Mouse (Mus musculus) lung, embryonic 14.5 days (tissue): Measurements from ENCODE around the gene Gpr180. TPM values are rescaled to one million over a fixed set of nuclear protein-coding genes. Genes with fewer than 3 reads are reported as not detected.
"Not testable (repeated sequence)": the region's sequence is repeated elsewhere in the genome, so short reads cannot be mapped to it uniquely, and the experiment has no call there.

Source experiments
- ATAC-seq: fragments of 200-750 bp; cut with Nextera tagmentation; 2 replicates; pipeline ENCODE4 v1.8.0; 2017; ENCODE audit warnings: mild to moderate bottlenecking, moderate TSS enrichment, moderate library complexity; ENCODE audit not compliant: insufficient read depth
- DNase-seq: peaks from one replicate; pipeline ENCODE4 v3.0.0-alpha.2; 2015
- H3K27ac ChIP-seq: fragments of 300-500 bp; sonication (generic); 2 replicates; pipeline ENCODE4 v1.5.1; 2014; ENCODE audit warnings: low read depth, mild to moderate bottlenecking, moderate library complexity
- H3K27me3 ChIP-seq: fragments of 300-500 bp; sonication (generic); 2 replicates; pipeline ENCODE4 v1.6.1; 2014; ENCODE audit warnings: low read length, control low read depth; ENCODE audit not compliant: insufficient read depth
- H3K36me3 ChIP-seq: fragments of 300-500 bp; sonication (generic); 2 replicates; pipeline ENCODE4 v1.6.1; 2014; ENCODE audit warnings: control low read depth; ENCODE audit not compliant: insufficient read depth
- H3K4me1 ChIP-seq: fragments of 300-500 bp; sonication (generic); 2 replicates; pipeline ENCODE4 v1.6.1; 2014; ENCODE audit warnings: antibody characterized with exemption, control low read depth; ENCODE audit not compliant: insufficient read depth
- H3K4me2 ChIP-seq: fragments of 300-500 bp; sonication (generic); 2 replicates; pipeline ENCODE4 v1.6.1; 2014; ENCODE audit warnings: mild to moderate bottlenecking
- H3K4me3 ChIP-seq: fragments of 300-500 bp; sonication (generic); 2 replicates; pipeline ENCODE4 v1.5.1; 2014; ENCODE audit warnings: low read depth, low read length
- H3K9ac ChIP-seq: fragments of 300-500 bp; sonication (generic); 2 replicates; pipeline ENCODE4 v1.6.1; 2014
- H3K9me3 ChIP-seq: fragments of 300-500 bp; sonication (generic); 2 replicates; pipeline ENCODE4 v1.6.1; 2016; ENCODE audit warnings: low read depth, low read length, control low read depth
- CTCF ChIP-seq: IDR thresholded peaks from 2 replicates; pipeline ENCODE4 v1.5.1; 2016; ENCODE audit warnings: antibody characterized with exemption, low read depth
- WGBS: fragments of 180-500 bp; shearing (Covaris S2); extraction: QIAGEN DNeasy Blood & Tissue Kit; methylation state at CpG from one replicate; pipeline ENCODE4 v1.1.7; 2014; 5-methylcytosine and 5-hydroxymethylcytosine counted together
- polyA plus RNA-seq: library from polyadenylated mRNA; unstranded; fragments of >200 nt; fragmentation: Nextera tagmentation; extraction: Ambion mirVana; gene quantifications from 2 replicates; pipeline ENCODE4 v1.2.1, GENCODE M21; 2014

Gpr180 gene
- polyA plus RNA-seq, 1 experiment from 2014 or later: 64.2 TPM

DNA sequence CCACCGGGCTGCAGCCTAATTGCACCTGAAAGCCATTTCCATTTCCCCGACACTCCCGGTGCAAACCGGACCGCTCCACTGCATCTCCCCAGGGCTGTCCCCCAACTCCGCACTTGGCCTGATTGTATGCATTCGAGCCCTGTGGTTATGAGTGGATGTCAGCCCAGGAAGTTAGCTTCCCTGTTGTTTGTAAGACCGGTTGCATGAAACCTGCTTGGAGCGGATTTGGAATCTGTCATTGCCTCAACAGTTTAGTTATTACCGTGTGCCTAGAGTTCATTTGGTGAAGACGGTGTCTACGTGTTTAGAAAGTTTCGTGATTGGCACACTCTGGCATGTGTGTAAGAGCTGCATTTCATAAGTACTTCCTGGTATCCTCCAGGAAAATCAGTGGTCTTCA lies 529 bp downstream of the Gpr180 start:
- H3K4me1 ChIP-seq: 0 out of 2 replicates have a peak, but pooled peaks cover 4% of the 10 kb centered on the region
- DNase-seq (peak; percentile 48), ATAC-seq (peak; percentile 26)
- peak overlapping the region; percentile 84 for H3K9ac ChIP-seq
- peak overlapping the region; percentile 80 for H3K4me3 ChIP-seq
- no peaks in the 10 kb centered on the region for H3K27me3 ChIP-seq
- H3K4me2 ChIP-seq: peak overlapping the region; percentile 86
- peaks cover 33% of the 10 kb centered on the region for H3K36me3 ChIP-seq
- peak overlapping the region; percentile 70; the same call in 1 of the 2 replicates for H3K27ac ChIP-seq
- no peaks in the 10 kb centered on the region for H3K9me3 ChIP-seq
- WGBS: under 1% methylated on average over 13 of the region's 13 CpGs
- no peak for TF ChIP-seq CTCF

DNA sequence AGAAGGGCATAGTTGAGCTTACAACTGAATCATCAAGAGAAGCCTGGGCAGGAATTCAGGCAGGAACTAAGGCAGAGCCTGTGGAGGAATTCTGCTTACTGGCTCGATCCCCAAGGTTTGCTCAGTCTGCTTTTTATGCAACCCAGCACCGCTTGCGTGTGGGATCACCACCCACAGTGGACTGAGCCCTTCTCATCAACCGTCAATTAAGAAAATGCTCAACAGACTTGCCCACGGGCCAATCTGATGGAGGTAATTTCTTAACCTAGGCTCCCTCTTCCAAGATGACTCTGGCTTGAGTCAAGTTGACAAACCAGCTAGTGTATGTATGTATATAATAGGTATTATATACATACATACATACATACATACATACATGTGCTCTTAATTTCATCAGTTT lies 5.3 kb downstream of the Gpr180 start:
- H3K9me3 ChIP-seq: no peaks in the 10 kb centered on the region
- no peak overlapping the region for H3K27ac ChIP-seq
- peaks cover 39% of the 10 kb centered on the region for H3K36me3 ChIP-seq
- 0 out of 2 replicates have a peak, but pooled peaks cover 4% of the 10 kb centered on the region for H3K4me1 ChIP-seq
- no peak for TF ChIP-seq CTCF
- H3K27me3 ChIP-seq: no peaks in the 10 kb centered on the region
- H3K4me3 ChIP-seq: no peak overlapping the region
- 87% methylated on average over 5 of the region's 5 CpGs for WGBS
- ATAC-seq (no peak), DNase-seq (no peak)
- H3K9ac ChIP-seq: no peak overlapping the region
- H3K4me2 ChIP-seq: no peak overlapping the region

DNA sequence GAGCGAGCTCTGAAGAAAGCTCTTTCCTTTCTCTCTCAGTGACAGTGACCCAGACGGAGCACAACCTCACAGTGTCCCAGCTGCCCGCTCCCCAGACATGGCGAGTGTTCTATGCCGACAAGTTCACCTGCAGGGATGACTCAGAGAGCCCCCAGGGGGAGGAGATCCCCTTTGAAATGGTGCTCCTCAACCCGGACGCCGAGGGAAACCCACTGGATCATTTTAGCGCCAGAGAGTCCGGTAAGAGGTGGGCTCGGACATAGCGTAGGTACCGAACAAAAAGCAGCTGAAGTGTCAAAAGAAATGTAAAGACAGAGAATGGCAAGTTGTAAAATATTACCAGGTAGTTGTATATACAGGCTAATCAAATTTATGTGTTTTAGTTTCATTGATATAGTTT lies 11.1 kb downstream of the Gpr180 start:
- Histone ChIP-seq H3K27ac (no peak overlapping the region), H3K4me2 (no peak overlapping the region), H3K9me3 (no peaks in the 10 kb centered on the region), H3K9ac (no peak overlapping the region), H3K4me1 (no peaks in the 10 kb centered on the region), H3K4me3 (no peak overlapping the region), H3K36me3 (peaks cover 34% of the 10 kb centered on the region), H3K27me3 (no peaks in the 10 kb centered on the region)
- ATAC-seq (no peak), DNase-seq (no peak)
- TF ChIP-seq CTCF: no peak
- WGBS: 92% methylated on average over 13 of the region's 13 CpGs

DNA sequence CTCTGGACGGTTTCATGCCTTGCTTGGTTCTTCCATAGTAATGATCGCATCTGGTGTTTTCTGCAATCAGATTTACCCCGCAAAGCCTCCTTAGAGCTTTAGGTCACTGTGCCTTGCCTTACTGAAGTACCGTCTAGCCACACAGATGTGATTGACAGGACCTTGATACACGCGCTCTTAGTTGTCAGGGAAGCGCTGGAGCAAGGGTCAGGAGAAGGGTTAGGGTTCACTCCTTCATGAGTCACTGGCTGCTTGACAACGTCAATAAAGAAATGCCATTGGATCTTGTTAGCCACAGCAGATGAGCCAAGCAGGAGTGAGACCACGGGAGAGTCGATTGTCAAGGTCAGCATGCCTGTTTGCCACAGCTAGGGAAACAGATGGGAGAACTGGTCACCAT lies 11.6 kb downstream of the Gpr180 start:
- H3K9me3 ChIP-seq: no peaks in the 10 kb centered on the region
- ATAC-seq (no peak), DNase-seq (no peak)
- H3K27ac ChIP-seq: no peak overlapping the region
- H3K4me2 ChIP-seq: no peak overlapping the region
- WGBS: 70% methylated on average over 10 of the region's 10 CpGs
- no peak overlapping the region for H3K4me3 ChIP-seq
- no peaks in the 10 kb centered on the region for H3K27me3 ChIP-seq
- H3K36me3 ChIP-seq: peaks cover 39% of the 10 kb centered on the region
- no peak overlapping the region for H3K9ac ChIP-seq
- no peak for TF ChIP-seq CTCF
- no peaks in the 10 kb centered on the region for H3K4me1 ChIP-seq

DNA sequence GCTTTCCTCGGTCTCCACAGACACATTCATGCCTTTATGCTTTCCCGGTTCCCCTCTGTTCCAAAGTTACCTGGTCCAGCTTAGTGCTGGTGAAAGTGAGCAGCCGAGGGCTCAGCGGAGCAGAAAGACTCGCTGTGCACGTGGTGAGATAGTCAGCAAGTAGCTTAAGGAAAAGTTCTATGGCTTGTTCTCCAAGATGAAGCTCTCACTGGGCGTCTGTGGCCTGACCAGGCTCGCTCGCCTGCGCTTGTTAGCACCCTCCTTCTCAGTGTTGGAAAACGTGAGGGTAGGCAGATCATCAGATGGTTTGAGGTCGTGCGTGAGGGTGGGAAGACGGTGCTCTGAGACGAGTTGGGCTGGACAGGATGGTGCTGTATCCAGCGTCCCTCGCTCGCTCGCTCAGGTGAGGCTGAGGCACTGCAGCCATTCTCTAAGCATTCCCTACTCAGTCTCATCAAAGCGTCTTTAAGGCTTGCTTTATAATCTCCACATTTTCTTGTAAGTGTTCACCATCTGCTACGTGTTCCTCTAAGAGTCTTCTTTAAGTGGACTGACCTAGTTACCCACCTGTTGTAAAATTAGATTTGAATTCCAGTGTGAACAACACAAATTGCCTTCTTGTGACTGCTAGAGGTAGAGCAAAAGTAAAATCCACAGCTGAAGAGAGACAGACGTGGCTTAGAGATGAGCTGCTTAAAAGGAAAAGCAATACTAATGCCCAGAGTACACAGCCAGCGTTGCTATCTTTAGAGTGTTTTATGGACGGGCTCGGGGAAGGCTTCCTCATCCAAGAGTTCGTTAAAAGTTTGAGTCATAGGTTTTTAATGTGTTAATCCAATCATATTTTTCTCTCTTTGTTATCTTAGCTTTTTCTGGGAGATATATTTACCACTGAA lies 13.9 kb downstream of the Gpr180 start:
- no peaks in the 10 kb centered on the region for H3K9me3 ChIP-seq
- H3K4me1 ChIP-seq: no peaks in the 10 kb centered on the region
- TF ChIP-seq CTCF: no peak
- H3K9ac ChIP-seq: no peak overlapping the region
- H3K27ac ChIP-seq: no peak overlapping the region
- DNase-seq: peak; percentile 13
- WGBS: 82% methylated on average over 26 of the region's 26 CpGs
- ATAC-seq: no peak
- no peak overlapping the region for H3K4me2 ChIP-seq
- no peak overlapping the region for H3K4me3 ChIP-seq
- peaks cover 54% of the 10 kb centered on the region for H3K36me3 ChIP-seq
- no peaks in the 10 kb centered on the region for H3K27me3 ChIP-seq

DNA sequence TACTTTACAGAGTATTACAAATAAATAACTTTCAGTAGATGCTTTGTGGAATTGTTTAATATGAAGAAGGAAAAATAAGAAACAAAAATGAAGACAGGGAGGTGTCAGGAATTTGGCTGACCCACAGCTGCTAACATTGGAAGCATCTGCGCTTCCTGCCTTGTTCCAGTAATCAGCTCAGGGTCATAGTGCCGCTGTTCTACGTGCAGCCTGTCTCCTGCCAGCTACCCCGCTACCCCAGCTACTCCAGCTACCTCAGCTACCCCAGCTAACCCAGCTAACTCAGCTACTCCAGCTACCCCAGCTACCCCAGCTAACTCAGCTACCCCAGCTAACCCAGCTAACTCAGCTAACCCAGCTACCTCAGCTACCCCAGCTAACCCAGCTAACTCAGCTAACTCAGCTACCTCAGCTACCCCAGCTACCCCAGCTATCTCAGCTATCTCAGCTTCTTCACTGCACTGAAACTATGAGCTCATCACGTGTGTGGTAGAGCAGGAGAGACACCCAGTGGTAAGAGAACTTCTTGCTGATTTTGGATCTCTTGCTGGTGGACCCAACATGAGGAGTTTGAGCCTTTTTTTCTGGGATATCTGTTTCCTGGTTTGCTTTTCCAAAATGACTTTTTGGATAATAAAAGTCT lies 14.8 kb downstream of the Gpr180 start:
- no peak overlapping the region for H3K9ac ChIP-seq
- 56% methylated on average over 5 of the region's 5 CpGs for WGBS
- H3K36me3 ChIP-seq: peaks cover 62% of the 10 kb centered on the region
- no peak overlapping the region for H3K4me2 ChIP-seq
- no peaks in the 10 kb centered on the region for H3K4me1 ChIP-seq
- H3K9me3 ChIP-seq: no peaks in the 10 kb centered on the region
- TF ChIP-seq CTCF: peak; percentile 54
- H3K27ac ChIP-seq: no peak overlapping the region
- H3K4me3 ChIP-seq: no peak overlapping the region
- ATAC-seq (peak; percentile 55; the same call in 1 of the 2 replicates), DNase-seq (peak; percentile 65)
- no peaks in the 10 kb centered on the region for H3K27me3 ChIP-seq

DNA sequence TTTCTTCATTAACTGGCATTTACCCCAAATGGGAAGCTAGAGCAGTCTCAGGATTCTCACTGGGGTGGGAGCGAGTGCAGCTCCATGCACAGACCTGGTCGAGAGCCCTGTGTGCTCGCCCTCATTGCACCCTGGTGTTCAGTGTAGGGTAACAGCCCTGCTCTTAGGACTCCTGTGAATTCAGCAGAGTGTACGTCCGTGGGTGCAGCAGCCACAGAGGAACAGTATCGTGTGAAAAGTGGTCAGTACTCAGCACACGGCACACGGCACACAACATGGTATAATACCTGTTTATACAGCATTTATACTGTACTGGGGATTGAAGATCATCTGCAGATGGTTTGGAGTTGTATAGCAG lies 15.3 kb downstream of the Gpr180 start:
- WGBS: 90% methylated on average over 8 of the region's 8 CpGs
- Histone ChIP-seq H3K27ac (no peak overlapping the region), H3K4me3 (no peak overlapping the region), H3K9me3 (no peaks in the 10 kb centered on the region), H3K4me1 (no peaks in the 10 kb centered on the region), H3K27me3 (no peaks in the 10 kb centered on the region), H3K36me3 (peaks cover 63% of the 10 kb centered on the region), H3K9ac (no peak overlapping the region), H3K4me2 (no peak overlapping the region)
- no peak for TF ChIP-seq CTCF
- DNase-seq: no peak
- ATAC-seq: no peak

DNA sequence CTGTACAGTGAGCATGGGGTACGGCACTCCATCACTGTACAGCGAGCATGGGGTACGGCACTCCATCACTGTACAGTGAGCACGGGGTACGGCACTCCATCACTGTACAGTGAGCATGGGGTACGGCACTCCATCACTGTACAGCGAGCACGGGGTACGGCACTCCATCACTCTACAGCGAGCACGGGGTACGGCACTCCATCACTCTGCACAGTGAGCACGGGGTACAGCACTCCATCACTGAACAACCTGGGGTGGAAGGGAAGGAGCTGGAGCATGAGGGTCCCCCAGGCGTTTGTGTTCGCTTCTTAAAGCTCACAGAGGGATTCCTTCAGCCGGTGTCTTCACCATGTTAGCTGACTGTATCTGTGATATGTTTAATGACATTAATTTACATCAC lies 19.1 kb downstream of the Gpr180 start:
- not testable (repeated sequence) for DNase-seq, H3K4me3 ChIP-seq, H3K9ac ChIP-seq, ATAC-seq, H3K27me3 ChIP-seq, H3K4me2 ChIP-seq, H3K4me1 ChIP-seq, H3K9me3 ChIP-seq, H3K27ac ChIP-seq
- 84% methylated on average over 16 of the region's 16 CpGs for WGBS
- peaks cover 78% of the 10 kb centered on the region for H3K36me3 ChIP-seq
